Mouse (Mus musculus) lung, postnatal 0 days (tissue): ENCODE measurements around the gene Dhx30.

Experiments used
- CTCF ChIP-seq: IDR thresholded peaks from 2 replicates; pipeline ENCODE4 v1.5.1; 2016; ENCODE audit warnings: antibody characterized with exemption, mild to moderate bottlenecking
- EP300 ChIP-seq: IDR thresholded peaks from 2 replicates; pipeline ENCODE4 v1.6.1; 2016; ENCODE audit warnings: antibody characterized with exemption, mild to moderate bottlenecking, control low read depth

DNA sequence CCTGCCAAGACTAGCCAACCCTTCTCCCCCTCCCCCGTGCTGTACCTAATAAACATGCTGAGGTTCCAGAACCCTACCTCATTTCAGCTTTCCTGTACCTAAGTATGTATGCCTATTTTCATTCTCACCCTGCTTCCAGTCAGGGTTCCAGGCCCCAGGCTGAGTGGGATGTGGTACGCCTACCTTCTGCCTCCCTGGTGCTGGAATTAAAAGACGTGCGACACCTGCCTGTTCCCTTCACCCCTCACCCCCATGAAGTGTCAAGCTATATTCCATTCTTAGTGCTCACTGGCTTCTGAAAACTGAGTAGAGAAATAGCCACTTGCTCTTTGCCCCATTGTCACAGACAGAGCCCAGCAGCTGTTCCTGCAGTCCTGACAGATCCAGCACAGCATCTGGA is 3.8 kb upstream of the Dhx30 start:
- TF ChIP-seq EP300, result no peak
- no peak for TF ChIP-seq CTCF
